Mouse (Mus musculus): ENCODE measurements around the gene Gm28845. TPM values are rescaled to one million over a fixed set of nuclear protein-coding genes. Genes with fewer than 3 reads are reported as not detected.

The Gm28845 gene
- polyA plus RNA-seq, 1 experiment: 1.9 TPM

Other genes with a start within 250 kb of the Gm28845 start
- gene Plekhm3, start 162.7 kb downstream of the Gm28845 start, polyA plus RNA-seq (2012; rRNA removed): 13.3 and 15.1 TPM in 2 replicates
- gene Akr1cl, start 86.8 kb downstream of the Gm28845 start, polyA plus RNA-seq (2012; rRNA removed): not detected in 2 replicates
- not detected in 2 replicates for gene Cryge, start 68.4 kb downstream of the Gm28845 start, polyA plus RNA-seq (2012; rRNA removed)
- gene Crygd, start 56.1 kb downstream of the Gm28845 start, polyA plus RNA-seq (2012; rRNA removed): not detected in 2 replicates
- not detected in 2 replicates for gene Crygc, start 45.9 kb downstream of the Gm28845 start, polyA plus RNA-seq (2012; rRNA removed)
- gene Crygb, start 37.3 kb downstream of the Gm28845 start, polyA plus RNA-seq (2012; rRNA removed): not detected in 2 replicates
- 1.4 and 1.7 TPM in 2 replicates for gene Cryga, start 16.2 kb downstream of the Gm28845 start, polyA plus RNA-seq (2012; rRNA removed)
- gene D630023F18Rik, start 3.7 kb upstream of the Gm28845 start, polyA plus RNA-seq (2012; rRNA removed): 7.1 and 9.2 TPM in 2 replicates
- gene Idh1, start 66.9 kb upstream of the Gm28845 start, polyA plus RNA-seq (2012; rRNA removed): 38.6 and 47.7 TPM in 2 replicates
- 12.1 and 13.9 TPM in 2 replicates for gene Pikfyve, start 67.1 kb upstream of the Gm28845 start, polyA plus RNA-seq (2012; rRNA removed)
- 0.74 and 1.9 TPM in 2 replicates for gene Pth2r, start 162.5 kb upstream of the Gm28845 start, polyA plus RNA-seq (2012; rRNA removed)